Mouse (Mus musculus) lung, postnatal 0 days (tissue): Measurements from ENCODE around the gene Usp28.

ENCODE experiments used
- CTCF ChIP-seq: IDR thresholded peaks from 2 replicates; pipeline ENCODE4 v1.5.1; 2016; ENCODE audit warnings: antibody characterized with exemption, mild to moderate bottlenecking
- EP300 ChIP-seq: IDR thresholded peaks from 2 replicates; pipeline ENCODE4 v1.6.1; 2016; ENCODE audit warnings: antibody characterized with exemption, mild to moderate bottlenecking, control low read depth

DNA sequence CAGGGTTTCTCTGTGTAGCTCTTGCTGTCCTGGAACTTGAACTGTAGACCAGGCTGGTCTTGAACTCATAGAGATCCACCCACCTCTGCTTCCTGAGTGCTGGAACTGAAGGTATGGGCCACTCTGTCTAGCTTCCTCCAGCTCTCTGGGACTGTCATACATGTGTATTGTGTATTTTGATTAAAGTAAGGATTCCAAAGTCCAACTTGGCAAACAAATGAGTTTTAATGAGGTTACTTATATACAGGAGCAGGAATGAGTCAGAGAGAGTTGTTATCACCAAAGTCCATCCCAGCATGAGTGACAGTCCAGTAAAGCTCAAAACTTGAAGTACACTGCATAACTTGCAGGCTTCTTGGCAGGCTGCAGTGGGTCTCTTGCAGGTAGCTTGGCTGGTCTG, 3.3 kb upstream of the Usp28 start:
- TF ChIP-seq EP300, result no peak
- no peak for TF ChIP-seq CTCF
